Mouse (Mus musculus) MEL (cell line): ENCODE measurements at regions not wholly inside any gene's neighbourhood (a gene's known extent, or its start where the extent isn't known, plus 50 kb on each side); places are given as distances from the start of the nearest gene placed in this dataset.

Experiments used
- DNase-seq: peaks from one replicate; pipeline ENCODE4 v3.0.0; 2011; ENCODE audit warnings: low read depth, low spot score
- H3K27ac ChIP-seq: 2 replicates; pipeline ENCODE4 v1.5.1; 2012; ENCODE audit warnings: low read depth, mild to moderate bottlenecking, control low read depth, low read length, moderate library complexity; ENCODE audit not compliant: control insufficient read depth
- H3K27me3 ChIP-seq, 2 experiments: fragments of 150-350 bp in 1 of 2; sonication (generic) in 1 of 2; 2 replicates each; pipeline ENCODE4 v1.6.1; 2012; ENCODE audit warnings: low read length in 2 of 2, mild to moderate bottlenecking in 2 of 2, improper control_type of control experiment in 1 of 2, moderate library complexity in 1 of 2; ENCODE audit not compliant: insufficient read depth in 2 of 2, control insufficient read depth in 1 of 2
- H3K36me3 ChIP-seq, 2 experiments: 2 replicates each; pipeline ENCODE4 v1.6.1; 2012 to 2014; ENCODE audit warnings: low read length in 2 of 2, improper control_type of control experiment in 1 of 2, inconsistent platforms in 1 of 2, mild to moderate bottlenecking in 1 of 2; ENCODE audit not compliant: insufficient read depth in 2 of 2, control insufficient read depth in 1 of 2
- H3K4me1 ChIP-seq, 2 experiments: fragments of 150-350 bp in 1 of 2; sonication (generic) in 1 of 2; 2 replicates each; pipeline ENCODE4 v1.6.1; 2012; ENCODE audit warnings: low read length in 2 of 2, improper control_type of control experiment in 1 of 2, mild to moderate bottlenecking in 1 of 2; ENCODE audit not compliant: insufficient read depth in 2 of 2, control insufficient read depth in 1 of 2
- H3K4me3 ChIP-seq, 2 experiments: fragments of 150-350 bp in 1 of 2; sonication (generic) in 1 of 2; 2 replicates each; pipeline ENCODE4 v1.5.1; 2012; ENCODE audit warnings: low read depth in 2 of 2, low read length in 2 of 2, mild to moderate bottlenecking in 2 of 2, moderate library complexity in 2 of 2, control low read depth in 1 of 2, improper control_type of control experiment in 1 of 2; ENCODE audit not compliant: control insufficient read depth in 1 of 2, insufficient read depth in 1 of 2
- H3K79me2 ChIP-seq: 2 replicates; pipeline ENCODE4 v1.6.1; 2012; ENCODE audit warnings: mild to moderate bottlenecking, low read length, moderate library complexity; ENCODE audit not compliant: control insufficient read depth, poor library complexity, insufficient read depth
- H3K9ac ChIP-seq: 2 replicates; pipeline ENCODE4 v1.6.1; 2012; ENCODE audit warnings: low read depth, mild to moderate bottlenecking, control low read depth, low read length, moderate library complexity; ENCODE audit not compliant: control insufficient read depth, poor library complexity, severe bottlenecking
- H3K9me3 ChIP-seq: fragments of 150-350 bp; sonication (generic); replicated peaks from 2 replicates; pipeline ENCODE4 v1.6.1; 2012; ENCODE audit warnings: mild to moderate bottlenecking, low read length, improper control_type of control experiment, moderate library complexity; ENCODE audit not compliant: insufficient read depth
- CHD1 ChIP-seq: IDR thresholded peaks from 2 replicates; pipeline ENCODE4 v1.6.1; 2012; ENCODE audit warnings: low read depth, mild to moderate bottlenecking, inconsistent platforms, low read length, improper control_type of control experiment
- E2F4 ChIP-seq: IDR thresholded peaks from 2 replicates; pipeline ENCODE4 v1.6.1; 2011; ENCODE audit warnings: low read depth, low read length, improper control_type of control experiment, borderline replicate concordance
- EP300 ChIP-seq, 2 experiments: IDR thresholded peaks; 2 replicates each; pipeline ENCODE4 v1.6.1; 2011; ENCODE audit warnings: improper control_type of control experiment in 2 of 2, low read length in 2 of 2, low read depth in 1 of 2, mild to moderate bottlenecking in 1 of 2
- GABPA ChIP-seq: IDR thresholded peaks from 2 replicates; pipeline ENCODE4 v1.6.1; 2012; ENCODE audit warnings: low read depth, mild to moderate bottlenecking, inconsistent platforms, low read length, improper control_type of control experiment, moderate library complexity
- GATA1 ChIP-seq: IDR thresholded peaks from 2 replicates; pipeline ENCODE4 v1.6.1; 2011; ENCODE audit warnings: low read depth, low read length, improper control_type of control experiment
- HCFC1 ChIP-seq: IDR thresholded peaks from 2 replicates; pipeline ENCODE4 v1.6.1; 2012; ENCODE audit warnings: low read depth, mild to moderate bottlenecking, inconsistent platforms, low read length, improper control_type of control experiment, moderate library complexity
- JUND ChIP-seq: IDR thresholded peaks from 2 replicates; pipeline ENCODE4 v1.6.1; 2011; ENCODE audit warnings: low read depth, mild to moderate bottlenecking, improper control_type of control experiment, low read length
- KAT2A ChIP-seq: conservative IDR thresholded peaks from 2 replicates; pipeline ENCODE4 v1.6.1; 2012; ENCODE audit warnings: low read depth, low read length, improper control_type of control experiment, inconsistent platforms
- MEF2A ChIP-seq: IDR thresholded peaks from 2 replicates; pipeline ENCODE4 v1.6.1; 2014; ENCODE audit warnings: low read depth, mild to moderate bottlenecking, inconsistent platforms, low read length, improper control_type of control experiment; ENCODE audit not compliant: poor library complexity, insufficient replicate concordance, severe bottlenecking; ENCODE audit errors: extremely low read depth
- NELFE ChIP-seq: IDR thresholded peaks from 2 replicates; pipeline ENCODE4 v1.6.1; 2011; ENCODE audit warnings: low read depth, low read length, improper control_type of control experiment
- NRF1 ChIP-seq: IDR thresholded peaks from 2 replicates; pipeline ENCODE4 v1.6.1; 2014; ENCODE audit warnings: low read depth, mild to moderate bottlenecking, inconsistent platforms, low read length, improper control_type of control experiment, moderate library complexity; ENCODE audit not compliant: poor library complexity, insufficient read depth, severe bottlenecking
- RAD21 ChIP-seq: IDR thresholded peaks from 2 replicates; pipeline ENCODE4 v1.6.1; 2011; ENCODE audit warnings: mild to moderate bottlenecking, low read depth, low read length, improper control_type of control experiment
- USF1 ChIP-seq: IDR thresholded peaks from 2 replicates; pipeline ENCODE4 v1.6.1; 2014; ENCODE audit warnings: low read depth, mild to moderate bottlenecking, inconsistent platforms, low read length, improper control_type of control experiment, moderate library complexity
- USF2 ChIP-seq, 2 experiments: IDR thresholded peaks; 2 replicates each; pipeline ENCODE4 v1.6.1; 2011 to 2012; ENCODE audit warnings: improper control_type of control experiment in 2 of 2, low read length in 2 of 2, borderline replicate concordance in 1 of 2, inconsistent platforms in 1 of 2, low read depth in 1 of 2, mild to moderate bottlenecking in 1 of 2; ENCODE audit not compliant: insufficient read depth in 1 of 2
- ZMIZ1 ChIP-seq: IDR thresholded peaks from 2 replicates; pipeline ENCODE4 v1.6.1; 2012; ENCODE audit warnings: low read depth, mild to moderate bottlenecking, inconsistent platforms, low read length, improper control_type of control experiment, moderate library complexity

DNA sequence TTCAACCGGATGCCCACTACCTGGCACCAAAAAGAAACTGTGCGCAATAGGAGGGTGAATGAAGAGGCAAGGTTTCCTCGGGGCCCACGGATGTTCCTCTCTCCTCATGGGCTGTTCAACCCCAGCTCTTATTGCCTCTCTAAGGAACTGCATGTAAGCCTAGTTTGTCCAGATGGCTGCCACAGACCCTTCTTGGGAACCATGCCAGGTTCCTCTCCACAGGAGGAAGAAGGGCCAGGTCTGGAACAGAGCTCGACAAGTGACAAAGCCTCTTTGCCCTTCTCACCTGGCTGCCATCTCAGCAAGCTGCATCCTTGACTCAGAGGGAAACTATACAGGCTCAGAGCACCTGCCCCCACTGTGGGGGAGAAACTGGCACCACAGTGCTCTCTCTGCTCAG is 329.6 kb downstream of the Mroh4 start:
- Histone ChIP-seq H3K4me1 (no peaks in the 10 kb centered on the region), H3K79me2 (no peaks in the 10 kb centered on the region), H3K9me3 (no peaks in the 10 kb centered on the region), H3K36me3 (no peaks in the 10 kb centered on the region), H3K27ac (no peak overlapping the region), H3K27me3 (no peaks in the 10 kb centered on the region), H3K4me3 (no peak overlapping the region), H3K9ac (no peak overlapping the region)
- TF ChIP-seq USF1 (no peak), KAT2A (no peak), NELFE (no peak), HCFC1 (no peak), GABPA (no peak), ZMIZ1 (no peak), RAD21 (no peak), NRF1 (no peak)
- no peak for DNase-seq

DNA sequence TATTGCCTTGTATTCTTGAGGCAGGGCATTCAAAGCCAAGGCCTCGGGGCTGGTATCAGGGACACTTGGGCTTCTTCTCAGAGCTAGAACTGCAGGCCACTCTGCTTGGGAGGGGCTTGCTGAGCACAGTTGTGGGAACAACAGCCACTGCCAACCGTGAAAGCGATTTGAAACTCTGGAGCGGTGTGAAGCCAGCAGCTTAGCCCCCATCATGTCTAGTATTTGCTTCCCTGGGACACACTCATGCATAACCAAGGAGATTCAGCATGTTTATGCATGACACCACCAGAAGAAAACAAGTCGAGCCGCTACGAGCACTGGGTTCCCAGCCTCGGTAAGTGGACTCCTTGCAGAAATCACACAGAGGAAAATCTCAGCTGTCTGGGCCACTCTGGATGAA is 339.9 kb downstream of the Mroh4 start:
- no peaks in the 10 kb centered on the region for H3K4me1 ChIP-seq
- no peak for TF ChIP-seq EP300 (IDR thresholded peaks at IDR 0.05; ENCODE audit: low read depth in 1 of 2, low read length in 2 of 2)
- no peaks in the 10 kb centered on the region for H3K9me3 ChIP-seq
- H3K27me3 ChIP-seq, result no peaks in the 10 kb centered on the region
- no peaks in the 10 kb centered on the region for H3K79me2 ChIP-seq
- H3K36me3 ChIP-seq, result no peaks in the 10 kb centered on the region
- H3K9ac ChIP-seq, result no peak overlapping the region
- H3K4me3 ChIP-seq, result no peak overlapping the region
- DNase-seq, result no peak
- no peak overlapping the region for H3K27ac ChIP-seq

DNA sequence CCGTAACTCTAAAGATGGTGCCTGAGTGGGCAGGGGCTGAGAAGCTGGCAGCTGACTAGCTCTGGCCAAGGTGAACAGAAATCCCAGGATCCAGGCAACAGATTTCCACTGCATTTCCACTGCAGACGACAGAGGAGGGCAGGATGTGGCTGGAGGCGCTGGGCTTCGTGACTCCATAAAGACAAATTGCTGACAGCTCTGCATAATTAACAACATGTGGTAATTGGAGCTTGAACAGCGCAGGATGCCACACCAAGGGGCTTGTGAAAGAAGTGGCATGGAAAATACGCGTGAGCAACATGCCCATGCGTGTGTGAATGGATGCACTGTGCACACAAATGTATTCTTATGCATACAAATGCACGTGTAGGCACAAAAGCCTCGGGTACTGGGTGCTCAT is 341.5 kb downstream of the Mroh4 start:
- no peak overlapping the region for H3K9ac ChIP-seq
- H3K9me3 ChIP-seq, result no peaks in the 10 kb centered on the region
- no peak overlapping the region for H3K4me3 ChIP-seq
- no peaks in the 10 kb centered on the region for H3K36me3 ChIP-seq
- H3K4me1 ChIP-seq, result no peaks in the 10 kb centered on the region
- DNase-seq, result no peak
- H3K27ac ChIP-seq, result no peak overlapping the region
- H3K27me3 ChIP-seq, result no peaks in the 10 kb centered on the region
- no peaks in the 10 kb centered on the region for H3K79me2 ChIP-seq
- TF ChIP-seq GATA1, result no peak
- no peak for TF ChIP-seq USF2 (IDR thresholded peaks at IDR 0.05; ENCODE audit: borderline replicate concordance in 1 of 2, insufficient read depth in 1 of 2, low read depth in 1 of 2, low read length in 2 of 2)
- no peak for TF ChIP-seq E2F4
- TF ChIP-seq MEF2A, result no peak
- no peak for TF ChIP-seq CHD1
- TF ChIP-seq RAD21, result no peak
- TF ChIP-seq JUND, result no peak
- no peak for TF ChIP-seq NELFE
- TF ChIP-seq, all 39 proteins: peak for 0
